Mouse (Mus musculus): Measurements from ENCODE around the gene Gnai2. TPM values are rescaled to one million over a fixed set of nuclear protein-coding genes. Genes with fewer than 3 reads are reported as not detected.

The Gnai2 gene
- polyA plus RNA-seq, 2 experiments, result 124 to 137 TPM

DNA sequence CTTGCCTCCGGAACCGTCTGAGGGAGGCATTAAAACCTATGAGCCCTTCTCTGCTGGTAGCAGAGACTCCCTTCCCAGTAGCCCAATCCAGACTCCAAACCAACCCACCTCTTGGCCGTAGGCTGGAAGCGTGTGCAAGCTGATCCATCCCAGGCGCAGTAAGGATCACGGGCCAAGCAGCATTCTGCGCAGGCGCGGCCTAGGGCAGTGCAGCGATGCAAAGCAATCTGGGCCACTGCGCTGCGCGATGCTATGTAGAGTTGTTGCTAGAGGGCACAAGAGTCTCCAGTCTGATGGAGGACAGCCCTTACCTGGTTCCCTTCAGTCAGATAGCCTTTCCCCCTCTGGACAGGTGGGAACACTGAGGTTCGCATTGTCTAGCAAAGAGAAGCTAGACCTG, 35.3 kb downstream of the Gnai2 start:
- Histone ChIP-seq H3K4me2 (ENCODE audit: low read depth) (no peak overlapping the region), H3K36me3 (replicated peaks; ENCODE audit: control insufficient read depth, insufficient read depth, low read depth) (no peaks in the 10 kb centered on the region; the same call in 1 of the 2 replicates), H3K9me3 (ENCODE audit: control insufficient read depth, low read length) (no peaks in the 10 kb centered on the region), H3K27ac (no peak overlapping the region), H3K4me1 (replicated peaks; ENCODE audit: control insufficient read depth in 2 of 2, insufficient read depth in 2 of 2, low read length in 1 of 2) (peaks cover 0 to 7% of the 10 kb centered on the region in 2 experiments; a peak in 3 of 4 replicates), H3K27me3 (ENCODE audit: control insufficient read depth, insufficient read depth, low read length) (no peaks in the 10 kb centered on the region; the same call in 1 of the 2 replicates), H3K9ac (replicated peaks) (no peak overlapping the region), H3K4me3 (ENCODE audit: insufficient read depth in 1 of 2, low read depth in 2 of 2, low read length in 2 of 2) (no peak overlapping the region)
- no peak for TF ChIP-seq CTCF (IDR thresholded peaks at IDR 0.05; ENCODE audit: low read depth)
- no peak for TF ChIP-seq EP300 (IDR thresholded peaks at IDR 0.05; ENCODE audit: low read depth)
- ATAC-seq (ENCODE audit: insufficient read depth) (no peak), DNase-seq (ENCODE audit: low read depth in 3 of 3, low spot score in 3 of 3) (no peak)
- WGBS (ENCODE audit: insufficient replicate concordance), result 74% methylated on average over 14 of the region's 14 CpGs

DNA sequence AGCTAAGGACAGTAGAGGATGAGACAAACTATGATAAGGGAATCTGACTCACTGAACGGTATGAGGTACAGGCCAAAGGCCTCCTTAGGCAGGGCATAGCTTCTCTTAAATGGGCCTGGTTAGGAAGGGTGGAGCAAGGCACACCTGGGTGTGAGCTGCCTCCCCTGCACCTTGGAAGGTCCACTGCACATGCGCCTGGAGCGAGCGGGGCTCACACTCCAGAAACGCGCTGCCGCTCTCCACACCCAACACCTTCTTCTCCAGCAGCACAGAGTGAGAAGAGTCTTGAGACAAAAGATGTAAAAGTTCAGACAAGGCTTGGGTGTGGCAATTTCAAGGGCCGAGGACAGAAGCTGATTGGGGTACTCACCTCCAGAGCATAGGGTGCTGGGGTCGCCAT, 35.7 kb downstream of the Gnai2 start:
- ATAC-seq (ENCODE audit: insufficient read depth) (no peak), DNase-seq (ENCODE audit: low read depth in 3 of 3, low spot score in 3 of 3) (no peak)
- Histone ChIP-seq H3K9ac (replicated peaks) (no peak overlapping the region), H3K9me3 (ENCODE audit: control insufficient read depth, low read length) (no peaks in the 10 kb centered on the region), H3K36me3 (replicated peaks; ENCODE audit: control insufficient read depth, insufficient read depth, low read depth) (peaks cover 4% of the 10 kb centered on the region), H3K27ac (no peak overlapping the region), H3K27me3 (ENCODE audit: control insufficient read depth, insufficient read depth, low read length) (no peaks in the 10 kb centered on the region; the same call in 1 of the 2 replicates), H3K4me2 (ENCODE audit: low read depth) (no peak overlapping the region), H3K4me1 (replicated peaks; ENCODE audit: control insufficient read depth in 2 of 2, insufficient read depth in 2 of 2, low read length in 1 of 2) (peaks cover 0 to 7% of the 10 kb centered on the region in 2 experiments; a peak in 3 of 4 replicates), H3K4me3 (ENCODE audit: insufficient read depth in 1 of 2, low read depth in 2 of 2, low read length in 2 of 2) (no peak overlapping the region)
- 68% methylated on average over 9 of the region's 9 CpGs for whole genome bisulfite sequencing (ENCODE audit: insufficient replicate concordance)
- TF ChIP-seq EP300 (IDR thresholded peaks at IDR 0.05; ENCODE audit: low read depth), result no peak
- no peak for TF ChIP-seq CTCF (IDR thresholded peaks at IDR 0.05; ENCODE audit: low read depth)

DNA sequence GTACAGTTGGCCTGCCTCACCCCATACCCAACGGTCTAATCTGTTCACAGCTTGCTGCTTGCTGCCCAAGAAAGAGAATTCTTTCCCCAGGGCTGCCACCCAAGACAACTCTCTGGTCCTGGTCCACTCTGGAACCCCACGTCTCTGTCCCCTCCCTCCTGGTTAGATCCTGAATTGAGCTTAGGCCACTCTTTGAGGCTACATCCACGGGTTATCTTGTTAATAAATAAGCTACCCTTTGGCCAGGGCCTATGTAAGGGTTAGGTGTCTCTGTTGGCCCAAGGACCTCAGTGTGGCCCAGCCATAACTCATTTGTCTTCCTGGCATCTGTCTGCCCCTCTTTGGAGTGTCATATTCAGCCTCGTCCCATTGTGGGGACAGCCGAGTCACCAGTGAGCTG, 36.8 kb downstream of the Gnai2 start:
- H3K9me3 ChIP-seq (ENCODE audit: control insufficient read depth, low read length), result no peaks in the 10 kb centered on the region
- no peak overlapping the region for H3K4me2 ChIP-seq (ENCODE audit: low read depth)
- ATAC-seq (ENCODE audit: insufficient read depth) (no peak), DNase-seq (ENCODE audit: low read depth in 3 of 3, low spot score in 3 of 3) (no peak)
- H3K27me3 ChIP-seq (ENCODE audit: control insufficient read depth, insufficient read depth, low read length), result no peaks in the 10 kb centered on the region; the same call in 1 of the 2 replicates
- H3K4me3 ChIP-seq (ENCODE audit: insufficient read depth in 1 of 2, low read depth in 2 of 2, low read length in 2 of 2), result no peak overlapping the region
- no peak overlapping the region for H3K27ac ChIP-seq
- no peak for TF ChIP-seq EP300 (IDR thresholded peaks at IDR 0.05; ENCODE audit: low read depth)
- no peak for TF ChIP-seq CTCF (IDR thresholded peaks at IDR 0.05; ENCODE audit: low read depth)
- peaks cover 14% of the 10 kb centered on the region for H3K36me3 ChIP-seq (replicated peaks; ENCODE audit: control insufficient read depth, insufficient read depth, low read depth)
- peaks cover 0 to 7% of the 10 kb centered on the region in 2 experiments; a peak in 3 of 4 replicates for H3K4me1 ChIP-seq (replicated peaks; ENCODE audit: control insufficient read depth in 2 of 2, insufficient read depth in 2 of 2, low read length in 1 of 2)
- WGBS (ENCODE audit: insufficient replicate concordance), result 67% methylated on average over 5 of the region's 5 CpGs
- no peak overlapping the region for H3K9ac ChIP-seq (replicated peaks)

DNA sequence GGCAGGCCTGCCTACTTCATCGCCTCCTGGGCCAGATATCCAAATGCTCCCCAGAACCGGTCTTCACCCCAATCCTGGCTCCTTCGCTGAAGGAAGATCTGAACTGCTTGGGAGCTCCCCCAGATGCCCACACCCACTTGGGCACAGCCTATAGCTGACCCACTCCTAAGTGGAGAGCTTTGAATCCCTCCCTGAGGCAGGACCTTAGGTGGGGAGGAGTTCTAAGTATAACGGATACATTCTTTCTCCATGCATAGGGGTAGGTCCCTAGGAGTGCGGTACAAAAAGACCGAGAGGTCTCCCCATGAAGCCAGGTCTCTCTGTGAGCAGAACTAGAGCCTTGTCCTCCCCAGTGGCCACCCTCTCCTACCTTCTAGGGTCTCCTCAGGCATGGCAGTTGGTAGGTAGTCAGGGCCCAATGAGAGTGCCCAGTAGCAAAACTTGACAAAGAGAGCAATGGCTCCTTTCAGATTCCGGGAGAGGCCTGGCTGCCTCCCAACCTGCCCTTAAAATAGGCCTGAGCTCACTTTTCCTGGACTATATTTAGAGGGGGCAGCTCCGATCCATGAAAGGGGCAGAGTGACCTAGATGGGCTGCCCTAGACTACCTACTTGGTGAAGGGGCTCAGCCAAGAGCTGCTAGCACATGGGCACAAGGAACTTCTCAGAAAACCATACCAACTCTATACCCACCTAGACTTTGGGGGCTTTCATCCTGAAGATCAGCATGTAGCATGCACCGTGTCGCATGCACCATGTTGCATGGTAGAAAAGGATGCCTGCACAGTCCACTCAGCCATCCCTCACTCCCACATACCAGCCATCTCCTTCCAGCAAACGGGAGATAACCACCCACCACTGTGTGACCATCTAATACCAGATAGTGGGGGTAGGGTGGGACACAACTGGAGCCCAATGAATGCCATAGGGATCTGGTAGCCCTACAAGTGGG, 38.3 kb downstream of the Gnai2 start:
- peaks cover 0 to 2% of the 10 kb centered on the region in 2 experiments; a peak in 1 of 4 replicates for H3K4me1 ChIP-seq (replicated peaks; ENCODE audit: control insufficient read depth in 2 of 2, insufficient read depth in 2 of 2, low read length in 1 of 2)
- H3K36me3 ChIP-seq (replicated peaks; ENCODE audit: control insufficient read depth, insufficient read depth, low read depth), result peaks cover 29% of the 10 kb centered on the region
- TF ChIP-seq EP300 (IDR thresholded peaks at IDR 0.05; ENCODE audit: low read depth) (no peak), CTCF (IDR thresholded peaks at IDR 0.05; ENCODE audit: low read depth) (no peak)
- no peak overlapping the region for H3K4me2 ChIP-seq (ENCODE audit: low read depth)
- no peak overlapping the region for H3K9ac ChIP-seq (replicated peaks)
- no peaks in the 10 kb centered on the region for H3K9me3 ChIP-seq (ENCODE audit: control insufficient read depth, low read length)
- 82% methylated on average over 11 of the region's 11 CpGs for WGBS (ENCODE audit: insufficient replicate concordance)
- no peak overlapping the region for H3K27ac ChIP-seq
- ATAC-seq (ENCODE audit: insufficient read depth), result no peak
- no peak overlapping the region for H3K4me3 ChIP-seq (ENCODE audit: insufficient read depth in 1 of 2, low read depth in 2 of 2, low read length in 2 of 2)
- DNase-seq (ENCODE audit: low read depth in 3 of 3, low spot score in 3 of 3), result no peak
- H3K27me3 ChIP-seq (ENCODE audit: control insufficient read depth, insufficient read depth, low read length), result no peaks in the 10 kb centered on the region; the same call in 1 of the 2 replicates
